Mouse (Mus musculus) embryonic facial prominence, embryonic 11.5 days (tissue): ENCODE results near the gene Galns. TPM values are rescaled to one million over a fixed set of nuclear protein-coding genes. Genes with fewer than 3 reads are reported as not detected.
A peak's percentile ranks its signal among the peaks of the same experiment; 100 is the strongest.

ENCODE experiments used
- ATAC-seq: fragments of 200-750 bp; cut with Nextera tagmentation; replicated peaks from 2 replicates; pipeline ENCODE4 v1.8.0; 2017; ENCODE audit warnings: low read depth; ENCODE audit not compliant: insufficient number of reproducible peaks, low FRiP score, low TSS enrichment
- DNase-seq: peaks from one replicate; pipeline ENCODE4 v3.0.0-alpha.2; 2015; ENCODE audit warnings: low spot score
- H3K27ac ChIP-seq: fragments of 300-500 bp; sonication (generic); replicated peaks from 2 replicates; pipeline ENCODE4 v1.5.1; 2014; ENCODE audit warnings: mild to moderate bottlenecking, low read depth, low read length, control low read depth
- H3K27me3 ChIP-seq: fragments of 300-500 bp; sonication (generic); 2 replicates; pipeline ENCODE4 v1.6.1; 2014; ENCODE audit warnings: mild to moderate bottlenecking, low read length, moderate library complexity, mixed read lengths; ENCODE audit not compliant: control insufficient read depth, insufficient read depth
- H3K36me3 ChIP-seq: fragments of 300-500 bp; sonication (generic); replicated peaks from 2 replicates; pipeline ENCODE4 v1.6.1; 2014; ENCODE audit warnings: low read depth, mild to moderate bottlenecking, low read length, moderate library complexity, mixed read lengths; ENCODE audit not compliant: control insufficient read depth, insufficient read depth
- H3K4me1 ChIP-seq: fragments of 300-500 bp; sonication (generic); 2 replicates; pipeline ENCODE4 v1.6.1; 2014; ENCODE audit warnings: low read length, mixed read lengths; ENCODE audit not compliant: control insufficient read depth, insufficient read depth
- H3K4me2 ChIP-seq: fragments of 300-500 bp; sonication (generic); 2 replicates; pipeline ENCODE4 v1.6.1; 2014; ENCODE audit warnings: low read depth, mild to moderate bottlenecking, control low read depth, low read length, moderate library complexity
- H3K4me3 ChIP-seq: fragments of 300-500 bp; sonication (generic); 2 replicates; pipeline ENCODE4 v1.5.1; 2014; ENCODE audit warnings: low read depth, low read length, control low read depth
- H3K9ac ChIP-seq: fragments of 300-500 bp; sonication (generic); replicated peaks from 2 replicates; pipeline ENCODE4 v1.6.1; 2014; ENCODE audit warnings: mild to moderate bottlenecking, control low read depth, low read length
- H3K9me3 ChIP-seq: fragments of 300-500 bp; sonication (generic); replicated peaks from 2 replicates; pipeline ENCODE4 v1.6.1; 2016; ENCODE audit warnings: mild to moderate bottlenecking, low read length, inconsistent platforms, mixed read lengths; ENCODE audit not compliant: control insufficient read depth
- WGBS: fragments of 180-500 bp; shearing (Covaris S2); extraction: QIAGEN DNeasy Blood & Tissue Kit; methylation state at CpG from one replicate; pipeline ENCODE4 v1.1.7; 2014; 5-methylcytosine and 5-hydroxymethylcytosine counted together
- polyA plus RNA-seq: library from polyadenylated mRNA; unstranded; fragments of >200 nt; fragmentation: Nextera tagmentation; extraction: Ambion mirVana; gene quantifications from 2 replicates; pipeline ENCODE4 v1.2.1, GENCODE M21; 2014

Gene Galns
- polyA plus RNA-seq, 1 experiment from 2014 or later = 4.3 TPM

DNA sequence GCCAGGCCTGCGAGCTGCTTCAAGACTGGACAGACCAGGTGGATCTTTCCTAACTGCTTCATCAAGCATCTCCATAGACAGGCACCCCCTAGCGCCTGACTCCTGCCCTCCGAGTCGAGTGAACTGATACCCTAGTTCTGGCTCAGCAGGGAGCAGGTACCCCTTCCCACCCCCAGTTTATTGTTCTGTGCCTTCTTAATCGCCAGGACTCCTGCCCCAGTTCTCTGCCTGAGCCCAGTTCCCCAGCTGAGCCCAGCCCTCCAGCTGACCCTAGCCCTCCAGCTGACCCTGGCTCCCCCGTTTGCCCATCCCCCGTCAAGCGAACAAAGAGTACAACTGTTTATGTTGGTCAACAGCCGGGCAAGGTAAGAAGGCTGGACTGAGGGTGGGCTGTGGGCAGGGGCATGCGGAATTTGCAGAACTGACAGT lies 42.4 kb downstream of the Galns start:
- peak overlapping the region; percentile 87 for H3K4me2 ChIP-seq
- no peaks in the 10 kb centered on the region for H3K9me3 ChIP-seq
- H3K9ac ChIP-seq = peak overlapping the region; percentile 97
- H3K4me1 ChIP-seq = peaks cover 5% of the 10 kb centered on the region; the same call in 1 of the 2 replicates
- no peak overlapping the region; the same call in 1 of the 2 replicates for H3K27ac ChIP-seq
- H3K4me3 ChIP-seq = peak overlapping the region; percentile 85
- no peak for ATAC-seq
- no peaks in the 10 kb centered on the region for H3K27me3 ChIP-seq
- WGBS = 6% methylated on average over 10 of the region's 10 CpGs
- H3K36me3 ChIP-seq = peaks cover 19% of the 10 kb centered on the region
- peak; percentile 46 for DNase-seq

DNA sequence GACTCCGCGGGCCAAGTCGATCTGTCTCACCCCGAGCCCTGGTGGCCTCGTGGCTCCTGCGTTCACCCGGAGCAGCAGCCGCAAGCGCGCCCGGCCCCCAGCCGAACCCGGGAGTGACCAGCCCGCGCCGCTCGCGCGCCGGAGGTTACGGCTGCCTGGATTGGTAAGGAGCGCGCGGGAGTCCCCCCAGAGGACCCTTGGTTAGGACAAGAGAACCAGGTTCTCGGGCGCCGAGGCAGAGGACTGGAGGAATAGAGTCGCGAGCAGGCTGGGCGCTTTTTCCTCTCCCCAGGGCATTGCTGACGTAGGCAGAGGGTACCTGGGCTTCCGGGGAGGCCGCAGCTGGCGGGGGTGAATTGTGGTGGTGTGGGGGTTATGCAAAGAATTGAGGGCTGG lies 43.2 kb downstream of the Galns start:
- Histone ChIP-seq H3K9me3 (no peaks in the 10 kb centered on the region), H3K9ac (peak overlapping the region; percentile 97), H3K4me1 (peaks cover 5% of the 10 kb centered on the region; the same call in 1 of the 2 replicates), H3K36me3 (peaks cover 19% of the 10 kb centered on the region), H3K27ac (peak overlapping the region; percentile 81), H3K4me2 (peak overlapping the region; percentile 87), H3K4me3 (peak overlapping the region; percentile 85), H3K27me3 (no peaks in the 10 kb centered on the region)
- no peak for DNase-seq
- no peak for ATAC-seq
- WGBS = under 1% methylated on average over 34 of the region's 34 CpGs

DNA sequence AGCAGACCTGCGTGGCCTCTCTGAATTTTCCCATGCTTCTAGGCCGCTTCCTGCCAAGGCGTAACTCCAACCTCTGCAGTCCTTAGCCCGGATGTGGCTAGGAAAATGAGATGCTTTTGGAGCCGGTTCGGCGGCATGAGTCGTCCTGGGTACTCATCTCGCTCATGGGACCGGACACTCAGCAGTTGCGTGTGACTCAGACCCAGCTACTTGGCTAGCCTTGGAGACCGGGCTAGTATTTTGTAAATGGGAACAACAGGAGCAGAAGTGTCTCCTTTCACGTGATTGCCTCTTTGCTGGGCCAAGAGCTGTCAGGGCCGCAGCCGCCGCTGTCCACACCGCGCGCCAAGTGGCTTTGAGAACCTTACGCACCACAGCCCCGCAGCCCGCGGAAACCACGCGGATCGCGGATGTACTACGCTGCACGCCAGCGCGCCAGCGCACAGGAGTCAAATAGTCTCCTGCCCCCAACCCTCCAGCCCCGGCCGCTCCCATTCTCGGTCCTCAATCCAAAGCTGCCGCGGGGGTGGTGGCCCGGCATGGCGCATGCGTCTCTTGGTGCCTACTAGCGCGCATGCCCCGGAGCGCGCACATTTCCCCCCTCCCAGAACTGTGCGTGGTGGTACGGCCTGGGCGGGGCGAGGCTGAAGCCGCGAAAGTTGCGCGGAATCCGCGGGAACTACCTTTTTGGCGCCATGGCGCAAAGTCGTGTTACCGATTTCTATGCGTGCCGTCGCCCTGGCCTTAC lies 43.7 kb downstream of the Galns start, which contains the start of gene Cdt1:
Gene Cdt1 (plus strand): TSS at position 655 of the 748 bp plus-strand sequence.
- no peaks in the 10 kb centered on the region for H3K27me3 ChIP-seq
- H3K4me1 ChIP-seq = peaks cover 5% of the 10 kb centered on the region; the same call in 1 of the 2 replicates
- H3K36me3 ChIP-seq = peaks cover 19% of the 10 kb centered on the region
- no peaks in the 10 kb centered on the region for H3K9me3 ChIP-seq
- DNase-seq (peak; percentile 98), ATAC-seq (peak; percentile 94)
- peak within 1 kb of the TSS; percentile 87 for H3K4me2 ChIP-seq
- 0% methylated on average over 62 of the region's 62 CpGs for whole genome bisulfite sequencing
- peak within 1 kb of the TSS; percentile 97 for H3K9ac ChIP-seq
- peak within 1 kb of the TSS; percentile 85 for H3K4me3 ChIP-seq
- peak within 1 kb of the TSS; percentile 92 for H3K27ac ChIP-seq

DNA sequence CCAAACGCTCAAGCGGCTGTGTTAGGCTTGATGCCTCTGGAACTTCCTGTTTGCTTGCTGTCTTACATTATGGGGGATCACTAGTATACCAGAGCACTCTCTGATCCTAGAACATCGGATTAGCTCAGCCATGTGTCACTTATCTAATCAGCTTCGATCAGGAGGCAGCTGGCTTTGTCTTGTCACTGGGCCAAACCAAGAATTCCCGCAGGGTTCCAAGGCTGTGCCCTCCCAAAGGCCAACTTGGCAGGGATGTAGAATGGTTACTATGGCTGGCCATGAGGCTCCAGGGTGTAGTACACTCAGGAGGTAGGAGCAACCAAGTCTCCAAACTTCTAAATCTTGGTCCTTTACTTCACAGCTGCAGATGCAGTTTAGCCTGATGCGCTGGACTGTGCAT lies 44.5 kb downstream of the Galns start:
- ATAC-seq (no peak), DNase-seq (no peak)
- Histone ChIP-seq H3K27ac (peak overlapping the region; percentile 92; the same call in 1 of the 2 replicates), H3K9me3 (no peaks in the 10 kb centered on the region), H3K27me3 (no peaks in the 10 kb centered on the region), H3K4me1 (peaks cover 5% of the 10 kb centered on the region; the same call in 1 of the 2 replicates), H3K4me3 (peak overlapping the region; percentile 85), H3K36me3 (peaks cover 12% of the 10 kb centered on the region), H3K4me2 (peak overlapping the region; percentile 87), H3K9ac (peak overlapping the region; percentile 97)
- WGBS = 42% methylated on average over 6 of the region's 6 CpGs

DNA sequence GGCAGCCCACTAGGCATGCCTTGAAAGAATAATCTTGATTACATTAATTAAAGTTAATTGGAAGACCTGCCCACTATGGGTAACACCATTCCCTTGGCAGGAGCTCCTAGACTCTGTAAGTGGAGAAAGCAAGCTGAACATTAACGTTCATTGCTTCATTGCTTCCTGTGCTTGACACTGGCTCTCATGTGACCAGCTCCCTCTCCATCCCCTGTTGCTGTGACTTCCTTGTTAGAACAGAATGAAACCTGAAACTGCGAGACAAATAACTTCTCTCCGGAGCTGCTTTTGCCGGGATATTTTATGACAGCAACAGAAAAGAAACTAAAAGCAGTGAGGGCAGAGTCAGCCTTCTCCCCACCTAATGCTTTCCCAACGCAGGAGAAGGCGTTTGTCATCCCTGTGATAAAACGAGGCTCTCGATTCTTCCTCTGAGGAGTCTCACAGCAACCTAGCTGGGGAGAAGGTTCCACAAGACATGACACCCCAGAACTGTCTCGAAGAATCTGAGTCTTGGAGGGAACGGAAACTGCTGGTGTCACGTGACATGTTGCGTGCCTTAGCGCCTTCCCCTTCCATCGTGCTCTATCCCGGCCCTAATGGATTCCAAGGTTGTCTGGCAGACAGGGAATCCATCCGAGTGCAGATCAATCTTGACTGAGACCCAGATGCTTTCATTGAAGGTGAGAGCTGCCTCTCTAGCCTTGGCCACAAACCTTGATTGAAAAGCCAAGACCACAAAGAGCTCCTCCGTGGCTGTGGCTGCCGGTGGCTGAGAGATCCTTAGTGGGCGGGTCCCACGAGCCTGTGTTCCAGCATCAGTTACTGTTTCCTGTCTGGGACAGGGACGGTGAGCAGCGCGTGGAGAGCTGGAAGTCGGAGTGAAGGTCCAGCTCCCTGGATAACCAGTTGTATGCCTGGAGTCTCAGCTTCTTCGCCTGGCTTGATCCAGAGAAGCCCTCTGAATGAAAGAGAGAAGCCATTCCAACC lies 46.6 kb downstream of the Galns start:
- no peak for DNase-seq
- Histone ChIP-seq H3K9ac (no peak overlapping the region), H3K4me1 (peaks cover 5% of the 10 kb centered on the region; the same call in 1 of the 2 replicates), H3K27me3 (no peaks in the 10 kb centered on the region), H3K4me2 (no peak overlapping the region), H3K27ac (no peak overlapping the region), H3K4me3 (no peak overlapping the region), H3K9me3 (no peaks in the 10 kb centered on the region), H3K36me3 (peaks cover 1% of the 10 kb centered on the region; the same call in 1 of the 2 replicates)
- WGBS = 85% methylated on average over 25 of the region's 25 CpGs
- no peak for ATAC-seq

DNA sequence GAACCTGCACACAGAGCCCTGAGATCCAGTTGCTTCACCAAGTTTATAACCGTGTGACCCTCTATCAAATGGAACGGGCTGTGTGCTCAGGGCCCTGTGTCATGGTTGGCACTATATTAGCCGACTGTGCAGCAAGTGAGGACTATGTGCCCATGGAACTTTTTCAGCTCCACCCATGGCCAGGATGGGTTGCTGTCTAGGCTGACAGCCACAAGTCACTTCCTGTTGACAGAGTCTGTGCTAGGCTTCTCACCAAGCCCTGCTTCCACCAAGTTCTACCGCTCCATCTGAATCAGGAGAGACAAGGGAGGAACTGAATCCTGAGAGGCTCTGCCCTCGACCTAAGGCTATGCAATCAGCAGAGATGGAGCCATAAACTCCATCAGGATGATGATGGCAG lies 50.1 kb downstream of the Galns start:
- Histone ChIP-seq H3K36me3 (no peaks in the 10 kb centered on the region), H3K4me3 (no peak overlapping the region), H3K27ac (no peak overlapping the region), H3K4me2 (no peak overlapping the region), H3K9me3 (no peaks in the 10 kb centered on the region), H3K4me1 (no peaks in the 10 kb centered on the region; the same call in 1 of the 2 replicates), H3K27me3 (no peaks in the 10 kb centered on the region), H3K9ac (no peak overlapping the region)
- DNase-seq (no peak), ATAC-seq (no peak)
- 86% methylated on average over 5 of the region's 5 CpGs for WGBS

DNA sequence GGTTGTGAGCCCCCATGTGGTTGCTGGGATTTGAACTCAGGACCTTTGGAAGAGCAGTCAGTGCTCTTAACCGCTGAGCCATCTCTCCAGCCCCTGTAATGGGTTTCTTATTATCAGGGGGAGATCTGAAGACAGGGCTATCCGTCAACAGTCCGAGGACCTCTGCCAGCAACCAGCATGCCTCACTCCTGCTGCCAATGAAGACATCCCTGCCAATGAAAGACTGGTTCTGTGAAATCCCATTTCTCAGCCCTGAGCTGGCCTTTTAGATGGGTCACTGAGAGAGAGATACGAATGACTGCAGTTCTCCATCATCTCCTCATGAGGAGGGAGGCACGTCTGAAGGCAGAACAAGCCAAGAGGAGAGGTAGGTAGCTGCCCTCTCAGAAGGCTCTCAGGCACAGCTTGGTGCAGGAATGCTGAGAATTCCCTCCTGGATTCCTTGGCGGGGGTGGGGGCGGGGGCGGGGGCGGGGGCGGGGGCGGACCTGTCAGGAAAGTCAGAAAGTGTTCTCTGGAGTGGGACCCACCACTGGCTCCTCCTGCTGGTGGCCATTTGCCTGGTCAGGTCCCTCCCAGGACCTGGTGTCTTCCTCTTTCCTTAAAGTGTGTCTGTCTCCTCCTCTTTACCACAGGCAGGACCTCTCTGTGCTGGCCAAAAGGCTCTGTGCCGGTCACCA lies 52.5 kb downstream of the Galns start:
- Histone ChIP-seq H3K9me3 (no peaks in the 10 kb centered on the region), H3K36me3 (no peaks in the 10 kb centered on the region), H3K4me2 (no peak overlapping the region), H3K27me3 (no peaks in the 10 kb centered on the region), H3K9ac (no peak overlapping the region), H3K4me3 (no peak overlapping the region), H3K4me1 (no peaks in the 10 kb centered on the region; the same call in 1 of the 2 replicates), H3K27ac (no peak overlapping the region)
- 21% methylated on average over 12 of the region's 12 CpGs for WGBS
- ATAC-seq = no peak
- DNase-seq = peak; percentile 32
